Mouse (Mus musculus) cerebellum, postnatal 36 days (tissue): ENCODE measurements around the gene Gm42742.

ENCODE experiments used
- DNase-seq, 2 experiments: peaks; one replicate each; pipeline ENCODE4 v3.0.0; 2021 to 2022; ENCODE audit warnings: mixed read lengths in 2 of 2

The Gm42742 gene

GRCm38 (mm10) chr7:127020901-127021562 is at the start of gene Gm42742, which contains the start of gene Prrt2:
TSS of gene Gm42742 (minus strand) at chr7:127021097.
TSS of gene Prrt2 (minus strand) at chr7:127021211.
- DNase-seq, result peak; percentile 70 to 80

GRCm38 (mm10) chr7:127066317-127066716 is 45.4 kb upstream of the Gm42742 start:
- no peak for DNase-seq

- DNase-seq, result no peak
Measured at GRCm38 (mm10) chr7:127065538-127065937, 44.6 kb upstream of the Gm42742 start.

GRCm38 (mm10) chr7:127055026-127055585 is 34.2 kb upstream of the Gm42742 start:
- DNase-seq, result no peak

GRCm38 (mm10) chr7:127041851-127042672 is 21.2 kb upstream of the Gm42742 start, which contains the start of gene Kif22:
TSS of gene Kif22 (minus strand) at chr7:127042471.
- DNase-seq, result peak; percentile 90 to 92

GRCm38 (mm10) chr7:127031244-127031643 is 10.3 kb upstream of the Gm42742 start:
- DNase-seq, result no peak

- DNase-seq, result no peak
Measured at GRCm38 (mm10) chr7:127030172-127030571, 9.3 kb upstream of the Gm42742 start.

- DNase-seq, result peak in 1 of 2 experiments; percentile 61
Measured at GRCm38 (mm10) chr7:127027885-127028284, 7.0 kb upstream of the Gm42742 start.

GRCm38 (mm10) chr7:127026984-127027726 is 6.3 kb upstream of the Gm42742 start, which contains the start of gene Maz:
TSS of gene Maz (minus strand) at chr7:127027037.
- DNase-seq, result peak; percentile 99

- peak in 1 of 2 experiments; percentile 86 for DNase-seq
Measured at GRCm38 (mm10) chr7:127026616-127026983, 5.7 kb upstream of the Gm42742 start.

- DNase-seq, result peak; percentile 70 to 75
Measured at GRCm38 (mm10) chr7:127026161-127026600, 5.3 kb upstream of the Gm42742 start.

GRCm38 (mm10) chr7:127025556-127026160 is 4.8 kb upstream of the Gm42742 start:
- peak in 1 of 2 experiments; percentile 62 for DNase-seq

GRCm38 (mm10) chr7:127024755-127025555 is 4.1 kb upstream of the Gm42742 start:
- DNase-seq, result peak; percentile 85 to 86

GRCm38 (mm10) chr7:127023896-127024690 is 3.2 kb upstream of the Gm42742 start:
- peak in 1 of 2 experiments; percentile 41 for DNase-seq

GRCm38 (mm10) chr7:127023272-127023691 is 2.4 kb upstream of the Gm42742 start:
- peak in 1 of 2 experiments; percentile 40 for DNase-seq

- DNase-seq, result no peak
Measured at GRCm38 (mm10) chr7:127022528-127023271, 1.8 kb upstream of the Gm42742 start.

- DNase-seq, result no peak
Measured at GRCm38 (mm10) chr7:127021563-127022527, 948 bp upstream of the Gm42742 start.

GRCm38 (mm10) chr7:127020491-127020890 is 406 bp downstream of the Gm42742 start:
- peak; percentile 33 to 54 for DNase-seq
